Mouse (Mus musculus): ENCODE measurements around the gene Slc26a11. TPM values are rescaled to one million over a fixed set of nuclear protein-coding genes. Genes with fewer than 3 reads are reported as not detected.

Gene Slc26a11
- polyA plus RNA-seq, 1 experiment from 2014 or later, result 10.5 TPM

- under 1% methylated on average over 25 of the region's 35 CpGs for WGBS
- H3K4me2 ChIP-seq (ENCODE audit: low read length), result peak overlapping the region; percentile 63
- no peak overlapping the region for H3K9ac ChIP-seq (ENCODE audit: low read length)
- no peak overlapping the region for H3K27ac ChIP-seq (replicated peaks in 1 of 2; ENCODE audit: control insufficient read depth in 1 of 2, insufficient read depth in 1 of 2, low read depth in 2 of 2, low read length in 2 of 2)
- no peaks in the 10 kb centered on the region for H3K9me3 ChIP-seq (ENCODE audit: control insufficient read depth, low read length)
- no peaks in the 10 kb centered on the region for H3K27me3 ChIP-seq (ENCODE audit: control insufficient read depth, insufficient read depth, low read length)
- H3K4me3 ChIP-seq (ENCODE audit: control insufficient read depth in 1 of 2, insufficient read depth in 1 of 2, low read depth in 1 of 2, low read length in 2 of 2), result peak overlapping the region; percentile 8 to 15
- peak; percentile 58; the same call in 1 of the 2 replicates for ATAC-seq (ENCODE audit: insufficient number of reproducible peaks, insufficient read depth, low FRiP score, low read depth)
- peaks cover 82% of the 10 kb centered on the region for H3K36me3 ChIP-seq (ENCODE audit: control insufficient read depth, insufficient read depth, low read length)
- H3K4me1 ChIP-seq (ENCODE audit: control insufficient read depth in 2 of 2, insufficient read depth in 2 of 2, low read length in 2 of 2), result peaks cover 9 to 10% of the 10 kb centered on the region in 2 experiments
Observed at GRCm38 (mm10) chr11:119428649-119429136, 73.3 kb downstream of the Slc26a11 start.

MicroRNA genes within 50 kb of the gene (microRNA counts, 519-probe panel; counts per million panel counts)
- 322 counts per million, percentile 70 among the panel's probes with 10 or more counts for microRNA mmu-miR-1932

Small RNA genes within 50 kb of the gene (microRNA-seq; reads per million reads assigned to microRNA genes)
- gene Mir1932, result not detected

Other genes starting within 250 kb of the Slc26a11 start
- 8.7 and 10.3 TPM in 2 replicates for gene Tbc1d16, start 127.1 kb upstream of the Slc26a11 start, polyA plus RNA-seq (2014; fragmentation: Nextera tagmentation; extraction: Ambion mirVana)
- gene Ccdc40, start 127.0 kb upstream of the Slc26a11 start, polyA plus RNA-seq (2014; fragmentation: Nextera tagmentation; extraction: Ambion mirVana), result 1.8 and 1.9 TPM in 2 replicates
- gene Gaa, start 87.7 kb upstream of the Slc26a11 start, polyA plus RNA-seq (2014; fragmentation: Nextera tagmentation; extraction: Ambion mirVana), result 73.6 and 75.7 TPM in 2 replicates
- gene Eif4a3, start 55.5 kb upstream of the Slc26a11 start, polyA plus RNA-seq (2014; fragmentation: Nextera tagmentation; extraction: Ambion mirVana), result 263 and 280 TPM in 2 replicates
- 0.39 and 0.51 TPM in 2 replicates for gene Card14, start 47.8 kb upstream of the Slc26a11 start, polyA plus RNA-seq (2014; fragmentation: Nextera tagmentation; extraction: Ambion mirVana)
- gene Sgsh, start within 50 bp of the Slc26a11 start, polyA plus RNA-seq (2014; fragmentation: Nextera tagmentation; extraction: Ambion mirVana), result 6.9 and 7.4 TPM in 2 replicates
- 12.0 and 12.4 TPM in 2 replicates for gene Rnf213, start 37.5 kb downstream of the Slc26a11 start, polyA plus RNA-seq (2014; fragmentation: Nextera tagmentation; extraction: Ambion mirVana)
- 9.0 and 9.1 TPM in 2 replicates for gene Endov, start 135.8 kb downstream of the Slc26a11 start, polyA plus RNA-seq (2014; fragmentation: Nextera tagmentation; extraction: Ambion mirVana)
- gene Nptx1, start 192.2 kb downstream of the Slc26a11 start, polyA plus RNA-seq (2014; fragmentation: Nextera tagmentation; extraction: Ambion mirVana), result 0.81 and 0.89 TPM in 2 replicates
- 11.2 TPM in 2 replicates for gene Rptor, start 247.3 kb downstream of the Slc26a11 start, polyA plus RNA-seq (2014; fragmentation: Nextera tagmentation; extraction: Ambion mirVana)